16 mouse cellular contexts compared by ENCODE assay signal in genomic region chr4:106129327-106129726, GRCm38 (mm10).
DNase-seq lines count a peak whose midpoint lies in the region; ATAC-seq lines count a peak whose summit lies in the region.
"Had no signal": no experiment of that assay in that cellular context is flagged by ENCODE, and none has a peak within 500 bp of the region (broad histone marks: within the 10 kb centered on the region; RNA-seq: fewer than 3 reads in every experiment).

No protein-coding gene starts in this region.

- no peak overlapping the region for H3K4me2 ChIP-seq in forebrain, embryonic 14.5 days (ENCODE audit: low read length)
- no peak overlapping the region for H3K4me2 ChIP-seq in embryonic facial prominence, embryonic 12.5 days (replicated peaks)
- H3K4me2 ChIP-seq in limb, embryonic 13.5 days (replicated peaks): no peak overlapping the region
- H3K4me2 ChIP-seq: intestine, embryonic 15.5 days; liver, embryonic 13.5 days had no signal

- WGBS in forebrain, embryonic 10.5 days: 71% methylated on average over 7 of the region's 7 CpGs
- WGBS in forebrain, embryonic 14.5 days: 93% methylated on average over 7 of the region's 7 CpGs
- WGBS in embryonic facial prominence, embryonic 12.5 days: 15% methylated on average over 7 of the region's 7 CpGs
- 17% methylated on average over 7 of the region's 7 CpGs for WGBS in limb, embryonic 13.5 days

- no peak overlapping the region for H3K4me3 ChIP-seq in forebrain, embryonic 10.5 days
- no peak overlapping the region for H3K4me3 ChIP-seq in forebrain, embryonic 14.5 days (ENCODE audit: low read depth, low read length)
- no peak overlapping the region for H3K4me3 ChIP-seq in embryonic facial prominence, embryonic 12.5 days
- H3K4me3 ChIP-seq in limb, embryonic 13.5 days: no peak overlapping the region
- H3K4me3 ChIP-seq: intestine, embryonic 15.5 days; liver, embryonic 13.5 days; midbrain, embryonic 10.5 days had no signal

- ATAC-seq in forebrain, embryonic 14.5 days: no peak
- ATAC-seq in embryonic facial prominence, embryonic 12.5 days (ENCODE audit: insufficient number of reproducible peaks, insufficient read depth, low FRiP score, low TSS enrichment): peak; percentile 83; the same call in 1 of the 2 replicates
- peak; percentile 60; the same call in 1 of the 2 replicates for ATAC-seq in limb, embryonic 13.5 days (ENCODE audit: low FRiP score, low read depth)
- ATAC-seq: intestine, embryonic 15.5 days had no signal

- no peaks in the 10 kb centered on the region for H3K36me3 ChIP-seq in forebrain, embryonic 10.5 days (replicated peaks)
- no peaks in the 10 kb centered on the region for H3K36me3 ChIP-seq in forebrain, embryonic 14.5 days (ENCODE audit: control insufficient read depth, insufficient read depth, low read length)
- H3K36me3 ChIP-seq in embryonic facial prominence, embryonic 12.5 days: no peaks in the 10 kb centered on the region
- H3K36me3 ChIP-seq in limb, embryonic 13.5 days: no peaks in the 10 kb centered on the region
- H3K36me3 ChIP-seq: intestine, embryonic 15.5 days; liver, embryonic 13.5 days; midbrain, embryonic 10.5 days had no signal

- no peak overlapping the region for H3K9ac ChIP-seq in forebrain, embryonic 14.5 days (ENCODE audit: low read length)
- H3K9ac ChIP-seq in embryonic facial prominence, embryonic 12.5 days: no peak overlapping the region
- no peak overlapping the region for H3K9ac ChIP-seq in limb, embryonic 13.5 days
- H3K9ac ChIP-seq: intestine, embryonic 15.5 days; liver, embryonic 13.5 days had no signal

- H3K27me3 ChIP-seq in forebrain, embryonic 10.5 days (ENCODE audit: poor library complexity, severe bottlenecking): no peaks in the 10 kb centered on the region
- no peaks in the 10 kb centered on the region for H3K27me3 ChIP-seq in forebrain, embryonic 14.5 days (replicated peaks; ENCODE audit: control insufficient read depth, insufficient read depth, low read length)
- H3K27me3 ChIP-seq in embryonic facial prominence, embryonic 12.5 days: no peaks in the 10 kb centered on the region
- H3K27me3 ChIP-seq in limb, embryonic 13.5 days: no peaks in the 10 kb centered on the region
- H3K27me3 ChIP-seq: intestine, embryonic 15.5 days; liver, embryonic 13.5 days had no signal

- intact Hi-C loops in left cerebral cortex, postnatal 14 days (cut with DNase I): no loop called here

- peak; percentile 30 for DNase-seq in forebrain, embryonic 10.5 days (ENCODE audit: extremely low spot score, low spot score)
- no peak for DNase-seq in forebrain, embryonic 14.5 days (ENCODE audit: low spot score)
- DNase-seq in NIH3T3 (ENCODE audit: low read depth): peak; percentile 34
- DNase-seq in left cerebral cortex, postnatal 14 days (ENCODE audit: low spot score in 2 of 2): no peak
- no peak for DNase-seq in natural killer cell, adult 2 months (ENCODE audit: low spot score in 2 of 2)
- DNase-seq in urinary bladder, postnatal 36 days (ENCODE audit: low spot score in 2 of 2): no peak
- DNase-seq: cerebellum, adult 11 months; cerebellum, postnatal 36 days; liver, embryonic 13.5 days; lung, postnatal 14 days; right cerebral cortex, adult 18-20 months; thymus, postnatal 25 days had no signal

- H3K4me1 ChIP-seq in forebrain, embryonic 10.5 days: peaks cover 29% of the 10 kb centered on the region
- H3K4me1 ChIP-seq in forebrain, embryonic 14.5 days (ENCODE audit: control insufficient read depth, insufficient read depth, low read length): no peaks in the 10 kb centered on the region
- H3K4me1 ChIP-seq in embryonic facial prominence, embryonic 12.5 days: peaks cover 31% of the 10 kb centered on the region
- H3K4me1 ChIP-seq in limb, embryonic 13.5 days: peaks cover 40% of the 10 kb centered on the region
- H3K4me1 ChIP-seq: liver, embryonic 13.5 days had no signal

- H3K9me3 ChIP-seq in forebrain, embryonic 10.5 days: no peaks in the 10 kb centered on the region
- no peaks in the 10 kb centered on the region for H3K9me3 ChIP-seq in forebrain, embryonic 14.5 days (replicated peaks; ENCODE audit: control insufficient read depth, low read length)
- H3K9me3 ChIP-seq in embryonic facial prominence, embryonic 12.5 days: no peaks in the 10 kb centered on the region
- no peaks in the 10 kb centered on the region for H3K9me3 ChIP-seq in limb, embryonic 13.5 days
- H3K9me3 ChIP-seq: intestine, embryonic 15.5 days; liver, embryonic 13.5 days; midbrain, embryonic 10.5 days had no signal

- peak overlapping the region; percentile 70 for H3K27ac ChIP-seq in forebrain, embryonic 10.5 days
- no peak overlapping the region for H3K27ac ChIP-seq in forebrain, embryonic 14.5 days (ENCODE audit: low read depth, low read length)
- H3K27ac ChIP-seq in embryonic facial prominence, embryonic 12.5 days: peak overlapping the region; percentile 89
- peak overlapping the region; percentile 80 for H3K27ac ChIP-seq in limb, embryonic 13.5 days
- H3K27ac ChIP-seq: intestine, embryonic 15.5 days; liver, embryonic 13.5 days had no signal

Comparison
In these comparisons a context has a peak if more than half of its experiments do, and no peak if none do; other contexts are left out.
1. DNase-seq: peak in forebrain, embryonic 10.5 days (single experiment) and NIH3T3 (single experiment); none in forebrain, embryonic 14.5 days (single experiment), left cerebral cortex, postnatal 14 days (0 of 2), natural killer cell, adult 2 months (0 of 2) and urinary bladder, postnatal 36 days (0 of 2).